Mouse (Mus musculus) forebrain, embryonic 10.5 days (tissue): ENCODE measurements around the gene Lin37. TPM values are rescaled to one million over a fixed set of nuclear protein-coding genes. Genes with fewer than 3 reads are reported as not detected.

Experiments used
- DNase-seq: peaks from one replicate; pipeline ENCODE4 v3.0.0-alpha.2; 2017; ENCODE audit warnings: low spot score; ENCODE audit errors: extremely low spot score
- H3K27ac ChIP-seq: fragments of 300-500 bp; sonication (generic); 2 replicates; pipeline ENCODE4 v1.5.1; 2016; ENCODE audit warnings: mild to moderate bottlenecking
- H3K27me3 ChIP-seq: fragments of 300-500 bp; sonication (generic); 2 replicates; pipeline ENCODE4 v1.6.1; 2016; ENCODE audit warnings: mild to moderate bottlenecking; ENCODE audit not compliant: poor library complexity, severe bottlenecking
- H3K36me3 ChIP-seq: fragments of 300-500 bp; sonication (generic); replicated peaks from 2 replicates; pipeline ENCODE4 v1.6.1; 2016; ENCODE audit warnings: mild to moderate bottlenecking, moderate library complexity
- H3K4me1 ChIP-seq: fragments of 300-500 bp; sonication (generic); 2 replicates; pipeline ENCODE4 v1.6.1; 2016
- H3K4me3 ChIP-seq: fragments of 300-500 bp; sonication (generic); 2 replicates; pipeline ENCODE4 v1.5.1; 2016; ENCODE audit warnings: mild to moderate bottlenecking, moderate library complexity
- H3K9me3 ChIP-seq: fragments of 300-500 bp; sonication (generic); 2 replicates; pipeline ENCODE4 v1.6.1; 2016; ENCODE audit warnings: mild to moderate bottlenecking, moderate library complexity
- WGBS: fragments of 180-500 bp; shearing (Covaris S2); methylation state at CpG from one replicate; pipeline ENCODE4 v1.1.7; 2016; 5-methylcytosine and 5-hydroxymethylcytosine counted together
- microRNA-seq: library from miRNA; unstranded; fragments of <30 nt; microRNA quantifications from one replicate; pipeline ENCODE4, GENCODE M21; 2017
- polyA plus RNA-seq: library from polyadenylated mRNA; unstranded; fragments of >200 nt; fragmentation: Nextera tagmentation; extraction: Ambion mirVana; gene quantifications from 2 replicates; pipeline ENCODE4 v1.2.1, GENCODE M21; 2016

Gene Lin37
- polyA plus RNA-seq, 1 experiment from 2014 or later: 40.7 TPM

GRCm38 (mm10) chr7:30515003-30515760 lies 44.5 kb downstream of the Lin37 start:
- Histone ChIP-seq H3K27ac (no peak overlapping the region), H3K36me3 (no peaks in the 10 kb centered on the region), H3K27me3 (peaks cover 6% of the 10 kb centered on the region; the same call in 1 of the 2 replicates), H3K4me3 (no peak overlapping the region), H3K4me1 (peaks cover 8% of the 10 kb centered on the region), H3K9me3 (no peaks in the 10 kb centered on the region)
- no peak for DNase-seq
- WGBS: 57% methylated on average over 24 of the region's 24 CpGs

GRCm38 (mm10) chr7:30508061-30508460 lies 51.6 kb downstream of the Lin37 start:
- no peaks in the 10 kb centered on the region for H3K27me3 ChIP-seq
- 79% methylated on average over 4 of the region's 4 CpGs for WGBS
- H3K4me1 ChIP-seq: no peaks in the 10 kb centered on the region
- no peaks in the 10 kb centered on the region for H3K36me3 ChIP-seq
- DNase-seq: no peak
- no peaks in the 10 kb centered on the region for H3K9me3 ChIP-seq
- no peak overlapping the region for H3K27ac ChIP-seq
- no peak overlapping the region for H3K4me3 ChIP-seq

Small RNA genes within 50 kb of the gene (microRNA-seq; reads per million reads assigned to microRNA genes)
- gene Gm38670 (1.5 reads per million), gene Mir3569 (not detected)

Other genes with a start within 250 kb of the Lin37 start
- gene Syne4, start 245.0 kb downstream of the Lin37 start, polyA plus RNA-seq: 29.8 and 32.8 TPM in 2 replicates
- gene E130208F15Rik, start 238.1 kb downstream of the Lin37 start, polyA plus RNA-seq: 3.0 and 3.2 TPM in 2 replicates
- gene Sdhaf1, start 235.9 kb downstream of the Lin37 start, polyA plus RNA-seq: 17.3 and 19.5 TPM in 2 replicates
- 5.3 and 5.6 TPM in 2 replicates for gene Lrfn3, start 197.1 kb downstream of the Lin37 start, polyA plus RNA-seq
- 10.4 and 12.1 TPM in 2 replicates for gene Tyrobp, start 146.1 kb downstream of the Lin37 start, polyA plus RNA-seq
- gene Hcst, start 140.0 kb downstream of the Lin37 start, polyA plus RNA-seq: 0.38 TPM in 1 of 2 replicates, not detected in the other
- gene Nfkbid, start 138.1 kb downstream of the Lin37 start, polyA plus RNA-seq: 1.3 and 1.5 TPM in 2 replicates
- 25.4 and 33.7 TPM in 2 replicates for gene Aplp1, start 114.3 kb downstream of the Lin37 start, polyA plus RNA-seq
- gene Kirrel2, start 102.1 kb downstream of the Lin37 start, polyA plus RNA-seq: 0.29 and 0.52 TPM in 2 replicates
- 0.07 TPM in 1 of 2 replicates, not detected in the other for gene Nphs1, start 101.5 kb downstream of the Lin37 start, polyA plus RNA-seq
- not detected in 2 replicates for gene Prodh2, start 66.2 kb downstream of the Lin37 start, polyA plus RNA-seq
- 29.7 and 31.9 TPM in 2 replicates for gene Arhgap33, start 24.8 kb downstream of the Lin37 start, polyA plus RNA-seq
- gene Hspb6, start 7.7 kb downstream of the Lin37 start, polyA plus RNA-seq: 4.3 and 4.6 TPM in 2 replicates
- 15.2 and 16.1 TPM in 2 replicates for gene Proser3, start 7.5 kb downstream of the Lin37 start, polyA plus RNA-seq
- gene U2af1l4, start 3.5 kb upstream of the Lin37 start, polyA plus RNA-seq: 96.1 and 96.7 TPM in 2 replicates
- gene Gm49396, start 3.5 kb upstream of the Lin37 start, polyA plus RNA-seq: 16.1 and 16.3 TPM in 2 replicates
- 124 and 126 TPM in 2 replicates for gene Psenen, start 3.8 kb upstream of the Lin37 start, polyA plus RNA-seq
- gene Igflr1, start 5.6 kb upstream of the Lin37 start, polyA plus RNA-seq: 5.9 and 7.1 TPM in 2 replicates
- 10.1 and 10.4 TPM in 2 replicates for gene Kmt2b, start 28.9 kb upstream of the Lin37 start, polyA plus RNA-seq
- gene Zbtb32, start 39.1 kb upstream of the Lin37 start, polyA plus RNA-seq: 0.09 and 0.20 TPM in 2 replicates
- 0.68 and 0.71 TPM in 2 replicates for gene Upk1a, start 53.0 kb upstream of the Lin37 start, polyA plus RNA-seq
- gene Cox6b1, start 66.3 kb upstream of the Lin37 start, polyA plus RNA-seq: 762 and 774 TPM in 2 replicates
- gene Etv2, start 76.0 kb upstream of the Lin37 start, polyA plus RNA-seq: 0.30 TPM in 1 of 2 replicates, not detected in the other
- gene Rbm42, start 90.5 kb upstream of the Lin37 start, polyA plus RNA-seq: 119 and 129 TPM in 2 replicates
- 90.2 and 91.9 TPM in 2 replicates for gene Haus5, start 105.2 kb upstream of the Lin37 start, polyA plus RNA-seq
- not detected in 2 replicates for gene Pmis2, start 111.8 kb upstream of the Lin37 start, polyA plus RNA-seq
- gene 2200002J24Rik, start 139.1 kb upstream of the Lin37 start, polyA plus RNA-seq: not detected in 2 replicates
- gene Atp4a, start 152.4 kb upstream of the Lin37 start, polyA plus RNA-seq: 1.1 and 1.4 TPM in 2 replicates
- 154 and 158 TPM in 2 replicates for gene Tmem147, start 169.7 kb upstream of the Lin37 start, polyA plus RNA-seq
- 0.16 and 0.48 TPM in 2 replicates for gene Gapdhs, start 183.8 kb upstream of the Lin37 start, polyA plus RNA-seq
- 0.73 and 1.0 TPM in 2 replicates for gene Sbsn, start 191.6 kb upstream of the Lin37 start, polyA plus RNA-seq
- not detected in 2 replicates for gene Dmkn, start 203.9 kb upstream of the Lin37 start, polyA plus RNA-seq
- gene Krtdap, start 228.1 kb upstream of the Lin37 start, polyA plus RNA-seq: not detected in 2 replicates